Mouse (Mus musculus): ENCODE results near the gene Ahsa2.

DNA sequence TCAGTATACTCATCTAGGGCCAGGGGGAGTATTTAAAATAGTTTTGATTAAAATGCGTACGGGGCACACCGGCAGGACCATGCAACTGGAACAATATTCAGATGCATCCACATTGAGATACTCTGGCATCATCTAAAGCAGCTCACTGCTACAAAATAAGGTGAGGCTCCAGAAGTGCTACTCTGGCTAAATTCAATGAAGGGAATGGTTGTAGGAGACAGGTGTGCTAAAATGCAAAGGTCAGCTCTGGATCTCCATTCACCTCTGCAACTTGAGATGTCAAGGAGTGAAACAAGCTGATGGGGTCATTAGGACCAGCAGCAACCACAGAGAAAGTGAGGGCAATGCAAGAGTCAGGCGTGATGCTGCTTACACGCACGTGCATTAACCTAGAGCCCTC is 2.6 kb downstream of the Ahsa2 start:
- TF ChIP-seq POLR2A (IDR thresholded peaks at IDR 0.05; ENCODE audit: borderline replicate concordance, low read depth, low read length), result no peak
- TF ChIP-seq CTCF (IDR thresholded peaks at IDR 0.05; ENCODE audit: low read depth, low read length), result no peak
